Mouse (Mus musculus): ENCODE results near the gene Olfml3.

GRCm38 (mm10) chr3:103780271-103780670, 42.5 kb upstream of the Olfml3 start:
- no peak for TF ChIP-seq REST (IDR thresholded peaks at IDR 0.05; ENCODE audit: insufficient read depth, insufficient read length)
- no peak for TF ChIP-seq MAX (IDR thresholded peaks at IDR 0.05; ENCODE audit: low read depth)
- no peak for TF ChIP-seq TCF12 (IDR thresholded peaks at IDR 0.05; ENCODE audit: insufficient read depth, poor library complexity, severe bottlenecking)
- TF ChIP-seq USF1 (IDR thresholded peaks at IDR 0.05; ENCODE audit: low read depth) = no peak
- TF ChIP-seq POLR2A (IDR thresholded peaks at IDR 0.05; ENCODE audit: insufficient read length, low read depth) = no peak
